Mouse (Mus musculus) MEL (cell line): ENCODE results near the gene Syt3.

Source experiments
- CTCF ChIP-seq, 3 experiments: IDR thresholded peaks in 2 of 3; conservative IDR thresholded peaks in 1 of 3; 2 replicates each; pipeline ENCODE4 v1.5.1; 2011 to 2012; ENCODE audit warnings: low read length in 3 of 3, low read depth in 2 of 3, mild to moderate bottlenecking in 2 of 3, improper control_type of control experiment in 1 of 3, inconsistent platforms in 1 of 3, mixed read lengths in 1 of 3, moderate library complexity in 1 of 3; ENCODE audit not compliant: control insufficient read depth in 1 of 3, insufficient read depth in 1 of 3, poor library complexity in 1 of 3, severe bottlenecking in 1 of 3
- ELF1 ChIP-seq: IDR thresholded peaks from 2 replicates; pipeline ENCODE4 v1.6.1; 2014; ENCODE audit warnings: low read depth, mild to moderate bottlenecking, inconsistent platforms, low read length, improper control_type of control experiment, moderate library complexity
- ETS1 ChIP-seq: IDR thresholded peaks from 2 replicates; pipeline ENCODE4 v1.6.1; 2012; ENCODE audit warnings: low read depth, mild to moderate bottlenecking, inconsistent platforms, low read length, improper control_type of control experiment, moderate library complexity
- MAX ChIP-seq: IDR thresholded peaks from 2 replicates; pipeline ENCODE4 v1.6.1; 2011; ENCODE audit warnings: low read length, improper control_type of control experiment
- MAZ ChIP-seq: IDR thresholded peaks from 2 replicates; pipeline ENCODE4 v1.6.1; 2012; ENCODE audit warnings: low read depth, mild to moderate bottlenecking, inconsistent platforms, low read length, improper control_type of control experiment
- MEF2A ChIP-seq: IDR thresholded peaks from 2 replicates; pipeline ENCODE4 v1.6.1; 2014; ENCODE audit warnings: low read depth, mild to moderate bottlenecking, inconsistent platforms, low read length, improper control_type of control experiment; ENCODE audit not compliant: poor library complexity, insufficient replicate concordance, severe bottlenecking; ENCODE audit errors: extremely low read depth
- POLR2A ChIP-seq, 2 experiments: IDR thresholded peaks; 2 replicates each; pipeline ENCODE4 v1.6.1; 2011 to 2012; ENCODE audit warnings: low read length in 2 of 2, mild to moderate bottlenecking in 2 of 2, control low read depth in 1 of 2, improper control_type of control experiment in 1 of 2, low read depth in 1 of 2, moderate library complexity in 1 of 2; ENCODE audit not compliant: control insufficient read depth in 1 of 2, insufficient read depth in 1 of 2, poor library complexity in 1 of 2
- TCF12 ChIP-seq: IDR thresholded peaks from 2 replicates; pipeline ENCODE4 v1.6.1; 2014; ENCODE audit warnings: low read depth, mild to moderate bottlenecking, inconsistent platforms, low read length, improper control_type of control experiment, moderate library complexity

DNA sequence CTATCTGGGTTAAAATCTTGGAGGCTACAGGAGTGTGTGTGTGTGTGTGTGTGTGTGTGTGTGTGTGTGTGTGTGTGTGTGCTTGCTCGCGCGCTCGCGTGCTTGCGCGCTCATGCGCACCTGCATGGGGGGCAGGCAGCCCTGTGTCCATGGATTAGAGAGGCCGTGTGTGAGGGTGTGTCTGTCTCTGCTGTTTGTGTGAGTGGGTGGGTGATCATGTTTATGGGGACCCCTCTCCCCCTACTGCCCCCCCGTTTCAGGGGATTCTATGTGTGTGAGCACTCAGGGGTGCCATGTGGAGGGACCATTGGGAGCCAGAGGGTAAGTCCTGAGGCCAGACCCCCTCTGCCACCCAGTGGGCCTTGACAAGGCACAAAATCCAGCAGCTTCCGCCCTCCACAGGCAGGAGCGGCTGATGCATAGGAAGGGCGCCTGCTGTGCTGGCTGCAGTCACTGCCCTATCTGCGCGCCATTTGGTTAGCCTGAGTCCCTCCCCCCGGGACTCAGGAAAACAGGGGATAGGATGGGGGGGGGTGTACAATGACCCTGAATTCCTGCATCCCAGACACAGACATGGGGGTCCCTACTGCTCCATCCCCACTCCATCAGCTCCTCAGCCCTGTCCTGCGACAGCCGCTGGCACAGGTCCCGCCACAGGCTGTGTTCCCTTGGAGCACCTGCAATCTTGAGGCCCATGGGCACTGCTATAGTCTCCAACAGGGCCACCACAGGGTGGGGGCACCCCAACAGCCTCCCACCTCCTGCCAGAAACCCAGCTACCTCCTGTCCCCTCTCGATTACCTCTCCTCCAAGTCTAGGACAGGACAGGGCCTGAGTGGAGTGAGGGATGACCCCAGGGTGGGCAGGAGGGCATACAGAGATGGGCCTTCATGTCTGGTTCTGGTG is 59.6 kb downstream of the Syt3 start:
- TF ChIP-seq ELF1: no peak
- TF ChIP-seq POLR2A (IDR thresholded peaks at IDR 0.05; ENCODE audit: control insufficient read depth in 1 of 2, insufficient read depth in 1 of 2, low read depth in 1 of 2, low read length in 2 of 2, poor library complexity in 1 of 2): no peak
- TF ChIP-seq CTCF (IDR thresholded peaks at IDR 0.05 in 2 of 3, conservative IDR thresholded peaks at IDR 0.05 in 1 of 3; ENCODE audit: control insufficient read depth in 1 of 3, insufficient read depth in 1 of 3, low read depth in 2 of 3, low read length in 3 of 3, poor library complexity in 1 of 3, severe bottlenecking in 1 of 3): no peak
- no peak for TF ChIP-seq ETS1
- TF ChIP-seq MAZ: no peak
- TF ChIP-seq MAX: no peak
- TF ChIP-seq MEF2A: no peak
- no peak for TF ChIP-seq TCF12
